Mouse (Mus musculus): ENCODE results near the gene Cyld.
A peak's percentile ranks its signal among the peaks of the same experiment; 100 is the strongest.
"Not testable (repeated sequence)": the region's sequence is repeated elsewhere in the genome, so short reads cannot be mapped to it uniquely, and the experiment has no call there.

Cyld gene

DNA sequence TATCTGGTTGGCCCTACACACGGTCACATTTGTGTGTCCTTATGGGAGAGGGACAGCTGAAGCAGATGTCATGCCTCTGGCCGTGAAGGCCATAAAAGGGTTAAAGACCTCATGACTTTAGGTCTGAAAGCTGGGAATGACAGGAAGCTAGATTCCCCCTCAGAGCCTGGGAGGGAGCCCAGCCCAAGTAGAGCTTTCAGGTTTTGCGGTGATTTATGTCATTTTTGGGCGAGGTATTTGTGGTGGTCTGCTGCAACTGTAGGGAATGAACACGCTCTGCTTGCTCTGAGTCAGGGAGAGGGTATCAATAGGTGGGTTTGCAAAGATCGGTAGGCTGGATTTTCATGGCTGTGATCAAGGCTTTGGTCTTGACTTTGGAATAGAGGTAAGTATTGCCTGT is 6.9 kb upstream of the Cyld start:
- no peak for DNase-seq

DNA sequence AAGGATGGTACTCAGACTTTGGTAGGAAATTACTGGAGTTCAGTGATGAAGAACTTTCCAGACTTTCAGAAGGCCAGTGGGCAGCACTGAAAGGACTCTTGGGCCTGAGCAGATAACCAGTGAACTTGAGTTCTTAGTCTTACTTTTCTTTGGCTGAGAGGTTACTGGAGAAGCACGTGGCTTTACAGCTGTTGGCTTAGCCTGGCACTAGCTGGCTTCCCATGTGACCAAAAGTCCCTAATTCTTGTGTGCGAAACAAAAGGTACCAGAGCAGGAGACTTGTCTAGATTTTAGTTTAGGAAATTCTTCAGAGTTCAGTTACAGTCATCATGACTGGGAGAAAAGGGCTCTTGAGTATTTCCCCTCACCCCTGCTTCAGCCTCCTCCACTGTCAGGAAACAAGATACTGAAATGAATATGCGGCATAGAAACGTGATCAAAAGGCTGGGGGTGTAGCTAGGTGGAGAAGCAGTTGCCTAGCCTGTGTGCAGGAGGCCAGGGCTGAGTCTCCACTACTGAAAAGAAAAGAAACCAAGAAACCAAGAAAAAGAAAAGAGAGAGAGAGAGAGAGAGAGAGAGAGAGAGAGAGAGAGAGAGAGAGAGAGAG is 5.4 kb upstream of the Cyld start:
- DNase-seq = no peak

DNA sequence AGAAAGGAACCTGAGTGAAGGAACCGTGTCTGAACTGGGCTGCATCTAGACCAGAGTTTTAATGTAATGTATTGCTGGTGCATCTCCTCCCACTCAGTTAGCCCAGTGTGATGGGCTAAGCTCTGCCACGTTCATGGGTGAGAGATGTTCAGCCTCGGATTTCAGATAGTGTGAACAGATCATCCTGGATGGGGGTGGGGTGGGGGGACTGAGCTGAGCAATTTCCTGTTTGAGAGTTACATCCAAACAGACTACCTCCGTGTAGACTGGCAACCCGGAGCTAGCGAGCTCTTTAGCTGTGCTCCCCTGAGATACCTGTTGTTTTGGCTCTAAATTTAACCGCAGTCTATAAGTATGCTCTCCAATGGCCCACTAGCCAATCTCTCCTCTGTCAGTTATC is 4.9 kb upstream of the Cyld start:
- DNase-seq = no peak

DNA sequence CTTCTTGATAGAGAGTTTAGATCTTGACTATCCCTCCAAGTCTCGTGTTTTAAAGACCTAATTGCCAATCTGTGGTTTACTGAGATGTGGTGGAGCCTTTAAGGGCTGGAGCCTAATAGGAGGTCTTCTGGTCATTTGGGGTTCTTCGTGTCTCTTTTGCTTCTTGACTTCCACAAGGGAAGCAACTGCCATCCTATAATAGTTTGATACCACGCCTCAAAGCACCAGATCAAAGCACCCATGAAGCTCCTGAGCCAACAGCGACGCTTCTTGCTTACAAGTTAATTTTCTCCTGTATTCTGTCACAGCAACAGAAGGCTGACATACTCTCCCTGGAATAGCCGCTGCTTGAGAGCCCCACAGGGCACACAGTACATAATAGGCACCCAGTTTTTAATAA is 4.0 kb upstream of the Cyld start:
- no peak for DNase-seq

DNA sequence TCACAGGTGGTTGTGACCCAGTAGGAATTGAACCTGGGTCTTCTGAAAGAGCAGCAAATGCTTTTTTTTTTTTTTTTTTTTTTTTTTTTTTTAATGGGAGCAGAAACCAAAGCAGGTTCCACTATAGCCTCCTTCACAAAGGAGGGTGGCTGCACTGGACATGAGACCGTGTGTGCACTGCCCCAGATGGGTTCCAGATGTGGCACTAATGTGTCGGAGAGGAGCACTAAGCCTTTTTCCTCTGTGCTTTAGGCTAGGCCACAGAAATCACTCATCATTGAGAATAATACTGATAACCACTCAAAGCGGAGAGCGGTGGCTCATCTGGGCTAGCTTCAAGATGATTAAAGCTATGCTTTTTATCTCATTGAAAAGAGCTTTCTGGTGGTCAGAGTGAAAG is 3.5 kb upstream of the Cyld start:
- no peak for DNase-seq

DNA sequence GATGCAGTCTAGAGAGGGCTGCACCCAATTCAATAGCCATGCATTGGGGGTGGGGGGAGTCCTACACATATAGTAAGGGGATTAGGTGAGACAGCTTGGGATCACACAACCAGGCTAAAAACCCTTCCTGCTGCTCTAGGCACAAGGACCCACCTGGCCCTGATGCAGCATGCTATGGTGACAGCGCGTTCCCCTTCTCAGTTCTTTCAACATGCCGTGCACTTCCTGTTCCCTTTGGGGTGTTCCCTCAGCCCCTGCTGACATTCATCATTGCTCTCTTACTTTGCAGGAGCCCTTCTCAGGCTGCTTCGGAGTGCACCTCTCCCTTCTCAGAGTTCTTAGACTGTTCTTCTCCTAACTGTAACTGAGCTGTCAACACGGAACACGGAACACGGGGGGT is 2.5 kb upstream of the Cyld start:
- DNase-seq = no peak

DNA sequence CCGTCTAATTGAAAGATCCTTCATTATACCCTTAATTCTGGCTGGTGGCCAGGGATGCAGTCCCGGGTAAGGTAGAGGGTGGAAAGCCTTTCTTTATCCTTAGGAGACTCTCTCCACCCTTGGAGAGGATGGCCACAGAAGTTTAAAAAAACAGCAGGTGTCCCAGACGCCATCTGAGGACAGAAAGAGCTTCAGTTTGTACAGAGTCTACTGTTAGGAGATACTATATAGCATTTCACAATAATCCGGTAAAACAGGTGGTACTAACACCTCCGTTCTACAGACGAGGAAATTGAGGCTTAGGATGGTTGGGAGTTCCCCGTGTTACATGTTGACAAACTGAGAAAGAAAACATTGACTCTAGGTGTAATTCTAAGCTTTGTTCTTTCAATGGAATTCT is 600 bp upstream of the Cyld start:
- DNase-seq = no peak

DNA sequence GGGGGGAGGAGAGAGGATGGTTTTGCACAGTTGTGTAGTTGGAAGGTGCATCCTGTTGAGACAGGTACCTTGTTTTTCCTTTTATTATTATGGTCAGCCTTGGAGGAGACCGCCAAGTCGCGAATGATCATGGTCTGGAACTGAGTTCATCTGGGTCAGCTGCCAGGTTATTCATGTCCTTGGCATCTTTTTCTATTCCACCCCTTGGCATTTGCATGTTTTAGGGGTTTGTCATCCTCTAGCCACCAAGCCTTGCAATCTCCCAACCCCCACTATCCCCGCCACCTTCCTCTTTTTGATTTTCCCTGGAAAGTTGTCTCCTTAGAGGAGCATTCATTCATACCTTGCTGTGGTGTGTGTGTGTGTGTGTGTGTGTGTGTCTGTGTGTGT is 809 bp downstream of the Cyld start:
- no peak for DNase-seq

DNA sequence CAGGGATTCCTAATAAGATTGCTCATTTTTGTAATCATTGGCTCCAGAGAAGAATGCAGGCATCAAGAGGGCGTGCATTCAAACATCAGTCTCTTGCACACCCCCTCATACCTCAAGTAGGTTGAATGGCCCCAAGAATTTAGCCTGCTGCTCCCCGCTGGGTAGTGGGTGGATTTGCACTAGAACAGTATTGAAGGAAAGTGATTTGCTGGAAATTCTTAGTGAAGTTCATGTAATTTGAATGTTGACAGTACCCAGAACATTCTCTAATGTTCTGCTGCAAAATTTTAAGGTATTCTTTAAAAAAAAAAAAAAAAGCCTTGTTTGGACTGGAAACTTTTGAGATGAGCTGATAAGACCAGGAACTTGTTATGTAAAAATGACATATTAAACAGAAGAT is 1.2 kb downstream of the Cyld start:
- no peak for DNase-seq

DNA sequence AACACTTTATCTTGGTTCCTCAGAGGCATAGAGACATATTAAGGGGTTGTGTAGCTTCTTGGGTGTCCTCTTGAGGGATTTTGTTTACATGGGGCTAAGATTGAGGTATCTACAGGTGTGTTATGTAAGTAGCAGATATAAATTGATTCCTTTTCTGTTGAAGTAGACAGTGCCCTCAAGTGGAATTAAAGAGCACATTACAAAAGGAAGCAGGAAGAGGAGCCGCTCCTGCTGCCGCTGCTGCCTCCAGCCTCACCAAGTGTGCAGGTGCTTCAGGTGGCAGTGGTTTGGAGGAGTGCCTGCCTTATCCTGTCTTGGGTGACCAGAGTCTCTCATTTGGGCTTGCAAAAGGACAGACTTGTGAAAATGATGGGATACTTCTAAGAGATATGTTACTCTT is 4.8 kb downstream of the Cyld start:
- DNase-seq = no peak

DNA sequence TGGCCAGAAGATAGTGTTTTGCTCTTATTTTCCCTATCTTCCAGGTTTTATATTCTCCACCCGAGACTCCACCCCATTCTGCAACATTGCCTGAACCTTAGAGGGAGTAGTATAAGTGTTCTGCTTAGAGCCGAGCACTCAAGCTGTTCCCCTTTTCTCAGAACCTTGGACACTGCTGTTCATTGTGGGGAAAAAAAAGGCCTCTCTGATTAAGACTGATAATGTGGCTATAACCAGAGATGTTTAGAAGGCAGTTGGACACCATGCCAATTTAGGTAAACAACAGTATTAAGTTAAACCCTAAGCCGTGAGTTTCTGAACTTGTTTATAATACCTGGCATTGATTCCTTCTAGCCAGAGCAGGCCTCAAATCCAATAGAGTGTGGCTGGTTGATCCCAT is 6.0 kb downstream of the Cyld start:
- no peak for DNase-seq

DNA sequence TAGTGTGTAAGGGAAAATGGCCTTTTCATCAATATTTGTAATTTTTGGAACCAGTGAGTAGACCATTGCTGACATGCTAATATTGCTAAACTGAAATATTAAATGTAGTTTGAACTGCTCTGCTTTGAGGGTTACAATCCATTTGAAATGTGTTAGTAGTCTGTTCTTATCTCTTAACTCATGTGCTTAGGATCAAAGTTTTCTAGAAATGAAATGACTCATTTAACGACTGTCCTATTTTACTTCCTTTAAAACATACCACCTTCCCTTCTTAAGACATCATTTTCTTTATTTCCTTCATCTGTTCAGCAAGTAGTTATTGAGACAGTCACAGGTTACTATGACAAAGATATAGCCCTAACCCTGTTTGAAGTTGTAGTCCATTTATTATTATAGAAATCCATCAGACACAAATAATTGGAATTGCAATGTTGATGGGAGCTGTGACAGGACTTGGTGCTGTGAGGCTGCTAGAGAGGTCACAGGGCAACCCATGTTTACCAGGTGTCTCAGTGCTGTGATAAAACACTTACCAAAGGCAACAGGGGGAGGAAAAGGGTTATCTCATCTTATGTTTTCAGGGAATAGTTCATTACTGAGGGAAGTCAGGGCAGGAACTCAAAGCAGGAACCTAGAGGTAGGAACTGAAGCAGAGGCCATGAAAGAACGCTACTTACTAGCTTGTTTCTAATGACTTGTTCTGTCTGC is 26.6 kb downstream of the Cyld start:
- DNase-seq = no peak

DNA sequence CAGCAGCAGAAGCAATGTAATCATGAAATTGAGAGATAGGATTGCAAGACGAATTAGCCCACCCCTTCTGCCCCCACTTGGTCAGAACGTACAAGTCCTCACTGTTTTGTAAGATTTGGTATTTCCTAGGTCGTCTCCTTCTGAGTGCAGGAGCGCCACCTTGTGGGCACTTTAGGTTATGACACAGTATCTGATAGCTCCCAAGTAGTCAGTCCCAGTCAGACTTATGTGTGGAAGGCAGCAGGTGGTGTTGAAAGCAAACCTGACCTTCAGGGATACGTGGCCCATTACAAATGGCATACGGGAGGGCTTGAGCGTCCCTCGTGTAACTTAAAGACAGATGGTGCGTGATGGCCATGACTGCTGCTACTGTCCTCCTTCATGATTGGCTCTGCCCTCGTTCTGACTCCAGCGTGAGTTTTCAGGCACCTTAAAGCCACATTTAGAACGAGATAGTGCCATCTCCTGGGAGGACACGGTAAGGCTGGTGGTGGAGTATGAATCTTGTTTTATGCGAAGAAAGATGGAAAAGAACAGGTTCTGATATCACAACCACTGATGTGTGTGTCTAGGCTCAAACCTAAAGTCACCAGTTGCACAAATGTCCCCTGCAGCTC is 58.5 kb downstream of the Cyld start:
- DNase-seq = peak; percentile 81

DNA sequence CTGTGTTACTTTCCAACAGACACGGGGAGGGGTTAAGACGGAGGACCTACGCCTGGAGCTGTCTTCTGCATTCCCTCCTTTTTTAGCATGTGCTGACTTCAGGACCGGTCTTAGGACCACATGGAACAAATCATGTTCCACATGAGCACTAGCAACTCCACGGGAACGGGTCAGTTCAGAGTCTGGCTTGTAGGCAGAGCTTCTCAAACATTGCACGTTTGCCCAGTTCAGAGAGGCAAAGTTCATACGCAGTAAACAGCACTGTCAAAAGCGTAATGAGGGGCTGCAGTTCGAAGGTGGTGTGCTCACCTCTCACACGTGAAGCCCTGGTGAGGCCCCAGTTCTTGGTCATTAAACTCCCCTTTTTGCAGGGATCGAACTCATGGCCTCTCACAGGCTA is 65.2 kb downstream of the Cyld start:
- no peak for DNase-seq

DNA sequence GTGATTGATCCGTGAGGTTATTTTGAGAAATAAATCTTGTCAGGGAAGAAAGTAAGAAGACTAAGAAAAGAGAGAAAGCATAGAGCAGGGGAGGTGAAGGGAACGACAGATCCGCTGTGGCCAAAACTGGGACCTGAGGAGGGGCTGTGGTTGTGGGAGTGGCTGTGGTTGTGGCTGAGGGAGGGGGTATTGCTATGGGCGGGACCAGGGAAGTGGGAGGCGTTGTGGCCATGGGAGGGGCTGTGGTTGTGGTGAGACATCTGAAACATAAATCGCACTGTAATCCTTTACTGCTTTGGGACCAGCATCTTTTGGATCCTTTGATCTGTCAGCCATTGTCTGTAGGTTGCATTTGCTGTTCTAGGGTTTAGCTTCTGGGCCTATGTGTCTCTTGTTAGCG is 74.4 kb downstream of the Cyld start:
- DNase-seq = no peak

DNA sequence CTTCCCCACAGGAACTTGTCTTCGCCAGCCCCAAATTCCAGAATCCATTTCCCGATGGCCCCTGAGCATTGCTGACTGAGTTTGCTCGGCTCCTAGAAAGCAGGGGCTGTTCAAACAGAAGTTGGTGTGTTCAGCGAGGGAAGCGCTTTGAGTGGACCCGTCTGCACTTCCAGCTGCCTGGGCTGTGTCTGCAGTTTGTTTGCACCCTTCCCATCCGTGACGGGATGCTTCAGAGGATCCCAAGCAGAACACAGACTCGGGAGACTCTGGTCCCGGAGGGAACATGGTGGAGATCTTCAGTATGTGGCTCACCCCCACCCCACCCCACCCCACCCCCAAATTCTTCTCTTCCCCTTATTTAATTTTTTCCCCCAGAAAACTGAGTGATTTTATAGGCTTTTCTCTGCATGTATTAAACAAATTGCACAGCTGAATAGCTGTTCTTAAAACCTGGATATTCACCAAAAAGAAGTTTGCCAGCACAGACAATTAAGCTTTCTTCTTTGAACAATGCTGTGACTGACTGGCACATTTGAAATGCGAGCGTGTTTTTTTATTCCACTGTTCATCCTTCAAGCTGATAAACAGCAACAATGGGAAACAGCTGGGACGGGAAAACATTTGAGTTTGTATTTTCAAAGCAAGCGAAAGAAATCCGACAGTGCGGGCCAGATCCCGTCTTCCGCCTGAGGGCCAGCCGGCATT is 77.9 kb downstream of the Cyld start:
- DNase-seq = no peak

DNA sequence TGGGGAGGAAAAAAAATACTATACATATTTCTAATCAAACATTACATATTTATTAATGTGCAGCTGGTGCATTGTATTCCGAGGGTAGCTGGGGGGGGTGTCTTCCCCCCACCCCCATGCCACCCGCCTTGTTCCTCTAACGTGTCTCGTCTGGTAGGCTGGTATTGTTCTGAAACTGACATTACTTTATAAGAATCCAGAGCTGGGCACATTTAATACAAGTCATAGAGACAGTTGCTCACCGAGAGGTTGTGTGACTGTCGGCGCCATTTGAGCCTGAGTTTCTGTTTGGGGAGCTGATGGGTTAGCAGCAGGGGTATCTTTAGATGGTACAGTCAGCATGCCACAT is 78.4 kb downstream of the Cyld start:
- no peak for DNase-seq

DNA sequence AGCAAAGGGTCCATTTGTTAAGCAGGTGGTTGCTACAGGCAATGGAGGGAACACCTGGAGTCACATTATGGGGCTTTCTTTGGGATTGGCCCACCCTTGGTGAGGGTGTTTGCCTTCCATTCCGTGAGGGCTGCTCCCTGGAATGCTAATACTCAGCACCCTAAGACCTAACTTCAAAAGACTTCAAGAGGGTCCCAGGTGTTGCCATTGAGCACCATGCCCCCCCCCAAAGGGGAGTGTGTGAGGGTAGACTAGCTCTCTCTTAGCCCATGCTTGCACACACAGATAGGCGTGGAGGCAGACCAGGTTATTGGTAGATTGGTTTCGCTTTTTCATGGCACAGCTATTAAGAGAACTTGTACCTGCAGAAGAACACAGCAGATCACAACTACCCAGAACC is 83.3 kb downstream of the Cyld start:
- no peak for DNase-seq

DNA sequence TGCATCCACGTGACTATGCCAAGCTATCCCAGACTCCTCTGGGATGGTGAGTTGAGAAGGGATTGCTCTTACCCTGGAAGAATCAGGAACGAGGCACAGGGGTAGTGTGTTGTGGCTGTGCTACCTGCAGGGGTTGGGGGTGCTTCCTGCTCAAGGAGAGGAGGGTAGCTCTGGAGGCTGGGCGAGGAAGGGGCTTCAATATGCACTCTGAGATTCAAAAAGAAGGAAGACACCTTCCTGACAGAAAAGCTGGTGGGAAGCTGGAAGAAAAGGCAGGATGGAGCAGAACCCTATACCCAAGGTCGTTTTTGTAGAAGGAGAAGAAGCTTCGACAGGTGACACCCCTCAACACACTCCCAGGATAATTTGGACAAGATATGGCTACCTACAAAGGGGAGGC is 84.5 kb downstream of the Cyld start:
- DNase-seq = no peak

DNA sequence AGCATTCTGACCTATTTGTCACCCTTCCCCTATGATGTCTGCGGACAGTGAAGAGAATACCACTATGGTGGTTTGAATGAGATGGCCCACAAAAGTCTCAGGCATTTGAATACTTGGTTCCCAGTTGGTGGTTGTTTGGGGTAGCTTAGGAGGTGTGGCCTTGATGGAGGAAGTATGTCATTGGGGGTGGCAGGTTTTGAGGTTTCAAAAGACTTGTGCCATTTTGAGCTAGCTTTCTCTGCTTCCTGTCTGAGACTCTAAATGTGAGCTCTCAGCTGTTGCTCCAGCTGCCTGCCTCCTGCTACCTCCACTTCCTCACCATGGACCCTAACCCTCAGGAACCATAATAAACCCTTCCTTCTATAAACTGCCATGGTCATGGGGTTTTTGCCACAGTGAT is 86.9 kb downstream of the Cyld start:
- no peak for DNase-seq

DNA sequence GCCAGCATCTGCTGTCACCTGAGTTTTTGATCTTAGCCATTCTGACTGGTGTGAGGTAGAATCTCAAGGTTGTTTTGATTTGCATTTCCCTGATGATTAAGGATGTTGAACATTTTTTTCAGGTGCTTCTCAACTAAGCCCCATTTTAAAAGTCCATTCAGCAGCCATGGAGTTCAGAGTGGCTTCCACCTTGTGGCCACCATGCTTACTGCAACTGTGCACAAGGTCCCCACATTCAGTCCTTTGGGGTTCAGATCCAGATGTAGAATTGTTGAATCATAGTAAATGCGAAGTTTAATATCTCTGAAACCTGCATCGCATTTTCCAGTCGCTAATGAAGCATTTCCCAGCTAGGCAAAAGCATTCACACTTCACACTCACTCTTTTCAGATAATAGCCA is 91.5 kb downstream of the Cyld start:
- DNase-seq = not testable (repeated sequence)

DNA sequence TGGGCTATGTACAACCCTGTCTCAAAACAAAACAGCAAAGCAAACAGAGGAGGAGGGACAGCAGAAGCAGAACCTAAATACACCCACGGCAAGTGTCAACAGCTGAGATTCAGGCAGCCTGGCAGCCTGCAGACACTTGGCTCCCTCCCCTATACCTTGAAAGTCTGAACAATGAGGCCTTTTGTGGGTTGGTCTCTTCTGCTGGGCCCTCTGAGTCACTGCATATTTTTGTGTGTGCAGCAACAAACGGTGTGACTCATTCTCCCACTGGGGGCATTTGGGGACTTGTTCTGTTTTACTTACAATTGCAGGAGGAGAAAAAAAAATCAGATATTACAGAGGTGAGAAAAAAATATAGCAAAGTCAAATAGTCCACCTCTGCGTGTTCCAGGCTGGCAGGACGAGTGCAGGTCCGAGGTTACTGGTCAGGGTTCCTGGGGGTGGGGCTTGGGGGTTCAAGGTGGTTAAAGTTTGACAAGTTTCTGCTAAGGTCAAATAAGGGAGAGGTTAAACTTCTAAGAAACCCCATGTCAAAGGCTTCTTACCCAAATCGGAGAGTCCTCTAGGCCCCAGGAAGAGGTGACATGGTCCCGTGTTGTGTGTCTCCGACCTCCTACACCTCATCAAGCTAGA is 96.0 kb downstream of the Cyld start:
- no peak for DNase-seq

DNA sequence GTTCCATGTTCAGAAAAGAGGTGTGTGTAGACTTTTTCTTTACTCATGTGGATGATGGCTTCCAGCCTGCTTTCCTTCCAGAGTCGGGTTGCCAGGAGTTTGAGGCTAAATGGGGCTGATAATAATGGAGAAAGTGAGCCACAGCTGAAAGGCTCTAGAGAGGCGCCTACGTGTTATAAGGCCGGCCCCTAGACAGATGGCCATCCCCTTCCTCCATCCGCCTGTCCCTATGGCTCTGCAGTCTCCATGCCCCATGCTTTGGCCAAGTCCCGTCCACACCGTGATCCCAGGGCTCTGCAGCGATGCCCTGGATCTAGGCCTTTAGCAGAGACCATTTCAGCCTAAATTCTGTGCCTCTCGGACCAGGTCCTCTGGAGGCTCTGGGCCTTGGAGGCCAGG is 96.5 kb downstream of the Cyld start:
- DNase-seq = no peak
